Mouse (Mus musculus): ENCODE measurements around the gene Spo11. TPM values are rescaled to one million over a fixed set of nuclear protein-coding genes. Genes with fewer than 3 reads are reported as not detected.

Spo11 gene
- total RNA-seq, 2 experiments from 2014 or later, result 0.17 to 0.70 TPM

Other genes starting within 250 kb of the Spo11 start
- 10 to 100 TPM in 1 of 2 experiments, 1 to 10 TPM in 1; 9.4 to 12.7 TPM for gene Bmp7, start 37.4 kb upstream of the Spo11 start, total RNA-seq (2021)
- 10 to 100 TPM; 57.9 to 58.8 TPM for gene Rae1, start 22.4 kb downstream of the Spo11 start, total RNA-seq (2021)
- 1 to 10 TPM; 3.0 to 3.6 TPM for gene Rbm38, start 42.8 kb downstream of the Spo11 start, total RNA-seq (2021)
- under 1 TPM in 1 of 2 experiments, not detected in 1; 0.11 TPM for gene Ctcfl, start 141.8 kb downstream of the Spo11 start, total RNA-seq (2021)
- gene Pck1, start 175.3 kb downstream of the Spo11 start, total RNA-seq (2021), result not detected
- gene Zbp1, start 241.2 kb downstream of the Spo11 start, total RNA-seq (2021), result not detected

All from left cerebral cortex, postnatal 36 days (tissue).